Mouse (Mus musculus) ES-Bruce4 (cell line): ENCODE results near the gene Slu7. TPM values are rescaled to one million over a fixed set of nuclear protein-coding genes. Genes with fewer than 3 reads are reported as not detected.

Source experiments
- H3K27ac ChIP-seq: 2 replicates; pipeline ENCODE4 v1.5.1; 2012; ENCODE audit warnings: low read length, inconsistent platforms; ENCODE audit not compliant: insufficient read depth
- H3K27me3 ChIP-seq: 2 replicates; pipeline ENCODE4 v1.6.1; 2012; ENCODE audit warnings: mild to moderate bottlenecking, low read length, inconsistent platforms; ENCODE audit not compliant: control insufficient read depth, poor library complexity, insufficient read depth, severe bottlenecking
- H3K36me3 ChIP-seq: 2 replicates; pipeline ENCODE4 v1.6.1; 2012; ENCODE audit warnings: inconsistent platforms, mild to moderate bottlenecking, low read length, moderate library complexity; ENCODE audit not compliant: control insufficient read depth, poor library complexity, insufficient read depth, severe bottlenecking
- H3K4me1 ChIP-seq: one replicate; pipeline ENCODE4 v1.8.1; 2011; ENCODE audit warnings: low read length; ENCODE audit not compliant: control insufficient read depth, insufficient read depth
- H3K4me3 ChIP-seq: 2 replicates; pipeline ENCODE4 v1.5.1; 2011; ENCODE audit warnings: low read depth, mild to moderate bottlenecking, low read length
- H3K9ac ChIP-seq: 2 replicates; pipeline ENCODE4 v1.6.1; 2012; ENCODE audit warnings: low read depth, mild to moderate bottlenecking, inconsistent platforms; ENCODE audit not compliant: poor library complexity, severe bottlenecking
- H3K9me3 ChIP-seq: replicated peaks from 2 replicates; pipeline ENCODE4 v1.6.1; 2012; ENCODE audit warnings: mild to moderate bottlenecking, low read length, inconsistent platforms; ENCODE audit not compliant: control insufficient read depth, poor library complexity, insufficient read depth, severe bottlenecking
- CTCF ChIP-seq: IDR thresholded peaks from one replicate; pipeline ENCODE4 v1.8.1; 2011; ENCODE audit warnings: low read depth, low read length
- EP300 ChIP-seq: IDR thresholded peaks from 2 replicates; pipeline ENCODE4 v1.6.1; 2011; ENCODE audit warnings: low read depth, low read length; ENCODE audit not compliant: insufficient read depth
- POLR2A ChIP-seq: IDR thresholded peaks from one replicate; pipeline ENCODE4 v1.8.1; 2011; ENCODE audit warnings: low read length; ENCODE audit not compliant: insufficient read depth
- polyA plus RNA-seq: library from polyadenylated mRNA; stranded (reverse); fragments of >200 nt; gene quantifications from 2 replicates; pipeline ENCODE4 v1.2.4, GENCODE M21; 2011; ENCODE audit warnings: low read depth; ENCODE audit not compliant: missing spikeins, insufficient read depth, insufficient read length

Slu7 gene
- polyA plus RNA-seq: 50.7 and 51.1 TPM in 2 replicates

DNA sequence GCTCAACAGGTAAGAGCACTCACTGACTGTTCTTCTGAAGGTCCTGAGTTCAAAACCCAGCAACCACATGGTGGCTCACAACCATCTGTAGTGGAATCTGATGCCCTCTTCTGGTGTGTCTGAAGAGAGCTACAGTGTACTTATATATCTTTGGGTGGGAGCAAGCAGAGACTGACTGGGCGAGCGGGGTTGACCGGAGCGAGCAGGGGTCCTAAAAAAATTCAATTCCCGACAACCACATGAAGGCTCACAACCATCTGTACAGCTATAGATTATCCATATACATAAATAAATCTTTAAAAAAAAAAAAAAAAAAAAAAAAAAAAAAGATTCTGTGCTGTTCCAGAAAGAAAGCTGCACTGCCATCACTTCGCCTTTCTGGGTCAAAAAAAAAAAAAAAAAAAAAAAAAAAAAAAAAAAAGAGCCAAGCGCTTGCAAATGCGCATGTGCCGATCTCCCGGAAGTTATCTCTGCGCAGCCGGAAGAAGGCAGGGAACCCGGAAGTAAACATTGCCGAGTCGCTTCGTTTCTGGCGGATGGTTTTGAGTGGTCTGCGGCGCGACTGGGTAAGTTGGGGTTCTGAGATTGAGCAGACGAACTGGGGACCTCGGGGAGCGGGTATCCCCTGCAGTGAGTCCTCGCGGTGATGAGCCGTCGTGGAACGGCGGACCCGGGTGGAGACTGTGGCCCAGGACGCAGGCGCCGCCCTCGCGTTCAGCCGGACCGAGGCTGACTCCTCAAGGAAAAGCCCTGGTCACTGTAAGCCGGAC lies at the start of gene Slu7:
Gene Slu7 (plus strand): TSS at position 491 of the 770 bp plus-strand sequence.
- no peak within 1 kb of the TSS for H3K27ac ChIP-seq
- peak within 1 kb of the TSS; percentile 81 for H3K9ac ChIP-seq
- H3K4me1 ChIP-seq: no peaks in the 10 kb centered on the region
- H3K4me3 ChIP-seq: peak within 1 kb of the TSS; percentile 90
- no peak for TF ChIP-seq POLR2A
- TF ChIP-seq CTCF: no peak
- no peak for TF ChIP-seq EP300
- peaks cover 10% of the 10 kb centered on the region for H3K36me3 ChIP-seq
- H3K9me3 ChIP-seq: no peaks in the 10 kb centered on the region
- no peaks in the 10 kb centered on the region for H3K27me3 ChIP-seq

- Histone ChIP-seq H3K4me1 (no peaks in the 10 kb centered on the region), H3K36me3 (no peaks in the 10 kb centered on the region), H3K9me3 (no peaks in the 10 kb centered on the region), H3K27ac (no peak overlapping the region), H3K9ac (no peak overlapping the region; the same call in 1 of the 2 replicates), H3K4me3 (peak overlapping the region; percentile 54), H3K27me3 (peaks cover 5% of the 10 kb centered on the region)
- TF ChIP-seq EP300: peak; percentile 7; the same call in 1 of the 2 replicates
- no peak for TF ChIP-seq POLR2A
Measured at GRCm38 (mm10) chr11:43385055-43385649, 48.4 kb upstream of the Slu7 start.

- no peaks in the 10 kb centered on the region for H3K9me3 ChIP-seq
- no peak overlapping the region for H3K27ac ChIP-seq
- no peak overlapping the region for H3K9ac ChIP-seq
- no peak for TF ChIP-seq CTCF
- TF ChIP-seq POLR2A: no peak
- no peak for TF ChIP-seq EP300
- no peaks in the 10 kb centered on the region for H3K36me3 ChIP-seq
- H3K27me3 ChIP-seq: peaks cover 3% of the 10 kb centered on the region; the same call in 1 of the 2 replicates
- H3K4me1 ChIP-seq: no peaks in the 10 kb centered on the region
- H3K4me3 ChIP-seq: peak overlapping the region; percentile 9; the same call in 1 of the 2 replicates
Measured at GRCm38 (mm10) chr11:43385716-43386115, 47.8 kb upstream of the Slu7 start.

- no peak for TF ChIP-seq EP300
- no peak for TF ChIP-seq CTCF
- no peak for TF ChIP-seq POLR2A
- Histone ChIP-seq H3K27me3 (peaks cover 3% of the 10 kb centered on the region; the same call in 1 of the 2 replicates), H3K4me1 (no peaks in the 10 kb centered on the region), H3K4me3 (no peak overlapping the region), H3K9me3 (no peaks in the 10 kb centered on the region), H3K27ac (no peak overlapping the region), H3K36me3 (no peaks in the 10 kb centered on the region), H3K9ac (no peak overlapping the region)
Measured at GRCm38 (mm10) chr11:43387004-43387880, 46.3 kb upstream of the Slu7 start.

GRCm38 (mm10) chr11:43388122-43389097 lies 45.1 kb upstream of the Slu7 start:
- H3K9me3 ChIP-seq: no peaks in the 10 kb centered on the region
- no peak overlapping the region for H3K27ac ChIP-seq
- no peak overlapping the region for H3K9ac ChIP-seq
- no peaks in the 10 kb centered on the region for H3K4me1 ChIP-seq
- TF ChIP-seq EP300: no peak
- no peak for TF ChIP-seq POLR2A
- no peak for TF ChIP-seq CTCF
- no peaks in the 10 kb centered on the region for H3K36me3 ChIP-seq
- no peak overlapping the region for H3K4me3 ChIP-seq
- peaks cover 3% of the 10 kb centered on the region; the same call in 1 of the 2 replicates for H3K27me3 ChIP-seq
